In the genomic region with DNA sequence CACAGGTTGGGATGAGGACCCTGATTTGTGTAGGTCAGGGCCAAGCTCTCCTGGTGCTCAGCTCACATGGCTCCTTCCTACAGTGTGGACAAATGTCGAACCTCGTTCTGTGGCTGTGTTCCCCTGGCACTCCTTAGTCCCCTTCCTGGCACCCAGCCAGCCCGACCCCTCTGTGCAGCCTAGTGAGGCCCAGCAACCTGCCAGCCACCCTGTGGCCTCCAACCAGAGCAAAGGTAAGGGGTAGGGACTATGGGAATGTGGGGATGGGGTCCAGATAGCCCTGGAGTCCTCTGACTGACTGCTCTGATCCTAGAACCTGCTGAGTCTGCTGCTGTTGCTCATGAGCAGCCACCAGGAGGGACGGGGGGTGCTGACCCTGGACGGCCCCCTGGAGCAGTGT, we compare ENCODE assay signal across 11 mouse cellular contexts. TPM values are rescaled to one million over a fixed set of nuclear protein-coding genes. Genes with fewer than 3 reads are reported as not detected.
DNase-seq lines count a peak whose midpoint lies in the region; ATAC-seq lines count a peak whose summit lies in the region.
"Had no signal": no experiment of that assay in that cellular context is flagged by ENCODE, and none has a peak within 500 bp of the region (broad histone marks: within the 10 kb centered on the region; RNA-seq: fewer than 3 reads in every experiment).

No protein-coding gene starts in this region.

- ATAC-seq in cerebellum, adult (ENCODE audit: insufficient number of reproducible peaks, low FRiP score, low TSS enrichment) = no peak
- ATAC-seq in hindbrain, embryonic 14.5 days (ENCODE audit: low FRiP score) = no peak
- ATAC-seq in neural tube, embryonic 12.5 days (ENCODE audit: low FRiP score, low read depth) = no peak

- peak overlapping the region; percentile 79; the same call in 1 of the 2 replicates for H3K4me2 ChIP-seq in hindbrain, embryonic 14.5 days (replicated peaks)
- H3K4me2 ChIP-seq in neural tube, embryonic 12.5 days (replicated peaks) = peak overlapping the region; percentile 95

- no peaks in the 10 kb centered on the region for H3K9me3 ChIP-seq in hindbrain, embryonic 14.5 days (ENCODE audit: control insufficient read depth, low read length)
- 0 out of 2 replicates have a peak, but pooled peaks cover 4% of the 10 kb centered on the region for H3K9me3 ChIP-seq in neural tube, embryonic 12.5 days

- H3K4me3 ChIP-seq in hindbrain, embryonic 14.5 days (replicated peaks; ENCODE audit: low read length) = peak overlapping the region; percentile 82; the same call in 1 of the 2 replicates
- 0 out of 2 replicates have a peak overlapping the region, but pooled peaks have one; percentile 71 for H3K4me3 ChIP-seq in neural tube, embryonic 12.5 days

- 62% methylated on average over 5 of the region's 5 CpGs for WGBS in hindbrain, embryonic 14.5 days
- 76% methylated on average over 5 of the region's 5 CpGs for WGBS in neural tube, embryonic 12.5 days

- DNase-seq in cerebellum, adult 9-10 months = peak; percentile 73
- peak; percentile 13 for DNase-seq in lung, postnatal 10 days
- no peak for DNase-seq in lung, postnatal 36 days
- no peak for DNase-seq in hindbrain, embryonic 14.5 days (ENCODE audit: low spot score)
- DNase-seq in left cerebral cortex, adult 8-10 months (ENCODE audit: low spot score in 2 of 2) = no peak
- DNase-seq in adrenal gland, postnatal 4 days (ENCODE audit: low spot score in 2 of 2) = no peak
- DNase-seq: adrenal gland, adult 8-10 months; B cell, adult 2 months had no signal

- peaks cover 39% of the 10 kb centered on the region for H3K4me1 ChIP-seq in hindbrain, embryonic 14.5 days (replicated peaks; ENCODE audit: control insufficient read depth, insufficient read depth, low read length)
- H3K4me1 ChIP-seq in neural tube, embryonic 12.5 days = peaks cover 42% of the 10 kb centered on the region

- no peaks in the 10 kb centered on the region for H3K27me3 ChIP-seq in hindbrain, embryonic 14.5 days (ENCODE audit: control insufficient read depth, insufficient read depth, low read length)
- H3K27me3 ChIP-seq in neural tube, embryonic 12.5 days (replicated peaks) = no peaks in the 10 kb centered on the region

- peak overlapping the region; percentile 80 for H3K9ac ChIP-seq in hindbrain, embryonic 14.5 days
- peak overlapping the region; percentile 86 for H3K9ac ChIP-seq in neural tube, embryonic 12.5 days

- peaks cover 52% of the 10 kb centered on the region for H3K36me3 ChIP-seq in hindbrain, embryonic 14.5 days (replicated peaks; ENCODE audit: control insufficient read depth, insufficient read depth)
- peaks cover 53% of the 10 kb centered on the region for H3K36me3 ChIP-seq in neural tube, embryonic 12.5 days

- H3K27ac ChIP-seq in hindbrain, embryonic 14.5 days = no peak overlapping the region
- no peak overlapping the region for H3K27ac ChIP-seq in neural tube, embryonic 12.5 days

RNA-seq across cellular contexts. Expression of a gene that starts 13.0 kb away (rescaled TPM):
- polyA plus RNA-seq in hindbrain, embryonic 14.5 days (2014; fragmentation: Nextera tagmentation; extraction: Ambion mirVana) = 523 and 576 TPM in 2 replicates
- polyA plus RNA-seq in neural tube, embryonic 12.5 days (2016; fragmentation: Nextera tagmentation; extraction: Ambion mirVana) = 400 and 431 TPM in 2 replicates
- 10 to 100 TPM; 29.5 to 38.7 (median 32.2) TPM for total RNA-seq in left cerebral cortex, adult 8-10 months (2022)
- 10 to 100 TPM; 62.9 to 70.0 TPM for total RNA-seq in adrenal gland, postnatal 4 days (2021)

RNA-seq across cellular contexts. Expression of a gene that starts 16.4 kb away (rescaled TPM):
- polyA plus RNA-seq in hindbrain, embryonic 14.5 days (2014; fragmentation: Nextera tagmentation; extraction: Ambion mirVana) = 4.2 and 5.2 TPM in 2 replicates
- 1.1 and 1.5 TPM in 2 replicates for polyA plus RNA-seq in neural tube, embryonic 12.5 days (2016; fragmentation: Nextera tagmentation; extraction: Ambion mirVana)
- total RNA-seq in left cerebral cortex, adult 8-10 months (2022) = not detected
- total RNA-seq in adrenal gland, postnatal 4 days (2021) = not detected
- total RNA-seq: adrenal gland, adult 8-10 months; gastrocnemius, adult 18-20 months had no signal

RNA-seq across cellular contexts. Expression of a gene that starts 17.3 kb away (rescaled TPM):
- polyA plus RNA-seq in hindbrain, embryonic 14.5 days (2014; fragmentation: Nextera tagmentation; extraction: Ambion mirVana) = 42.5 and 47.5 TPM in 2 replicates
- polyA plus RNA-seq in neural tube, embryonic 12.5 days (2016; fragmentation: Nextera tagmentation; extraction: Ambion mirVana) = 44.2 and 45.0 TPM in 2 replicates
- 100 to 1,000 TPM; 196 to 238 (median 227) TPM for total RNA-seq in left cerebral cortex, adult 8-10 months (2022)
- 100 to 1,000 TPM; 162 to 174 TPM for total RNA-seq in adrenal gland, postnatal 4 days (2021)

RNA-seq across cellular contexts. Expression of a gene that starts 21.1 kb away (rescaled TPM):
- polyA plus RNA-seq in hindbrain, embryonic 14.5 days (2014; fragmentation: Nextera tagmentation; extraction: Ambion mirVana) = 74.9 and 81.2 TPM in 2 replicates
- 26.0 and 28.3 TPM in 2 replicates for polyA plus RNA-seq in neural tube, embryonic 12.5 days (2016; fragmentation: Nextera tagmentation; extraction: Ambion mirVana)
- total RNA-seq in left cerebral cortex, adult 8-10 months (2022) = 10 to 100 TPM; 40.7 to 46.5 (median 42.0) TPM
- 1 to 10 TPM; 4.0 to 5.4 TPM for total RNA-seq in adrenal gland, postnatal 4 days (2021)
- total RNA-seq: gastrocnemius, adult 18-20 months had no signal

RNA-seq across cellular contexts. Expression of a gene that starts 32.2 kb away (rescaled TPM):
- 22.0 and 23.8 TPM in 2 replicates for polyA plus RNA-seq in hindbrain, embryonic 14.5 days (2014; fragmentation: Nextera tagmentation; extraction: Ambion mirVana)
- 19.1 and 19.6 TPM in 2 replicates for polyA plus RNA-seq in neural tube, embryonic 12.5 days (2016; fragmentation: Nextera tagmentation; extraction: Ambion mirVana)
- total RNA-seq in left cerebral cortex, adult 8-10 months (2022) = 100 to 1,000 TPM in 3 of 4 experiments, 10 to 100 TPM in 1; 99.2 to 109 (median 104) TPM
- total RNA-seq in adrenal gland, postnatal 4 days (2021) = 10 to 100 TPM; 51.4 to 55.6 TPM

Comparison
In these comparisons a context has a peak if more than half of its experiments do, and no peak if none do; other contexts are left out.
1. DNase-seq: peak in cerebellum, adult 9-10 months (single experiment) and lung, postnatal 10 days (single experiment); none in lung, postnatal 36 days (single experiment), hindbrain, embryonic 14.5 days (single experiment), left cerebral cortex, adult 8-10 months (0 of 2) and adrenal gland, postnatal 4 days (0 of 2).